Mouse (Mus musculus) spleen, adult 12 weeks (tissue): ENCODE results near the gene Tmem63c.

Experiments
- DNase-seq: peaks from one replicate; pipeline ENCODE4 v3.0.0; 2022; ENCODE audit warnings: low spot score

The Tmem63c gene

GRCm38 (mm10) chr12:87054873-87055272, 33.7 kb downstream of the Tmem63c start:
- DNase-seq = no peak

GRCm38 (mm10) chr12:87057066-87057465, 35.9 kb downstream of the Tmem63c start:
- no peak for DNase-seq

- DNase-seq = no peak
Observed at GRCm38 (mm10) chr12:87065446-87065845, 44.3 kb downstream of the Tmem63c start.

- DNase-seq = no peak
Observed at GRCm38 (mm10) chr12:87066429-87066828, 45.3 kb downstream of the Tmem63c start.

- no peak for DNase-seq
Observed at GRCm38 (mm10) chr12:87070520-87070919, 49.4 kb downstream of the Tmem63c start.

GRCm38 (mm10) chr12:87076610-87077009, 55.5 kb downstream of the Tmem63c start:
- no peak for DNase-seq

GRCm38 (mm10) chr12:87082797-87083196, 61.7 kb downstream of the Tmem63c start:
- no peak for DNase-seq

GRCm38 (mm10) chr12:87087236-87087635, 66.1 kb downstream of the Tmem63c start:
- no peak for DNase-seq

- DNase-seq = no peak
Observed at GRCm38 (mm10) chr12:87088331-87088730, 67.2 kb downstream of the Tmem63c start.

GRCm38 (mm10) chr12:87089255-87089654, 68.1 kb downstream of the Tmem63c start:
- DNase-seq = no peak

GRCm38 (mm10) chr12:87089701-87090100, 68.6 kb downstream of the Tmem63c start:
- DNase-seq = no peak

- DNase-seq = no peak
Observed at GRCm38 (mm10) chr12:87091916-87092315, 70.8 kb downstream of the Tmem63c start.

- no peak for DNase-seq
Observed at GRCm38 (mm10) chr12:87093249-87093648, 72.1 kb downstream of the Tmem63c start.

- DNase-seq = no peak
Observed at GRCm38 (mm10) chr12:87093671-87094070, 72.5 kb downstream of the Tmem63c start.

GRCm38 (mm10) chr12:87100331-87100730, 79.2 kb downstream of the Tmem63c start:
- no peak for DNase-seq

- DNase-seq = no peak
Observed at GRCm38 (mm10) chr12:87102165-87102631, 81.1 kb downstream of the Tmem63c start, which contains the start of gene Ngb. Gene Ngb (minus strand): TSS chr12:87102539.

GRCm38 (mm10) chr12:87103471-87103870, 82.3 kb downstream of the Tmem63c start:
- no peak for DNase-seq

- no peak for DNase-seq
Observed at GRCm38 (mm10) chr12:87104796-87105195, 83.7 kb downstream of the Tmem63c start.

GRCm38 (mm10) chr12:87107357-87107977, 86.3 kb downstream of the Tmem63c start:
- no peak for DNase-seq

GRCm38 (mm10) chr12:87121918-87122589, 100.9 kb downstream of the Tmem63c start:
- DNase-seq = no peak

- no peak for DNase-seq
Observed at GRCm38 (mm10) chr12:87127256-87127655, 106.1 kb downstream of the Tmem63c start.

- DNase-seq = no peak
Observed at GRCm38 (mm10) chr12:87130224-87130623, 109.1 kb downstream of the Tmem63c start.

GRCm38 (mm10) chr12:87131181-87131580, 110.0 kb downstream of the Tmem63c start:
- no peak for DNase-seq

- no peak for DNase-seq
Observed at GRCm38 (mm10) chr12:87131619-87132018, 110.5 kb downstream of the Tmem63c start.
